In genomic region chr9:94361011-94361410, GRCm38 (mm10) we compare ENCODE assay signal across 15 mouse cellular contexts.
"Had no signal": no experiment of that assay in that cellular context is flagged by ENCODE, and none has a peak within 500 bp of the region (broad histone marks: within the 10 kb centered on the region; RNA-seq: fewer than 3 reads in every experiment).

No protein-coding gene starts in this region.

- H3K4me3 ChIP-seq: neural tube, embryonic 12.5 days; neural tube, embryonic 13.5 days; neural tube, embryonic 15.5 days; stomach, embryonic 15.5 days had no signal

- H3K27me3 ChIP-seq: neural tube, embryonic 12.5 days; neural tube, embryonic 13.5 days; neural tube, embryonic 15.5 days; stomach, embryonic 15.5 days had no signal

- DNase-seq: retina, postnatal 1 day; right cerebral cortex, adult 18-20 months; right cerebral cortex, postnatal 14 days; right cerebral cortex, postnatal 25 days; right cerebral cortex, postnatal 4 days; spleen, adult 18-20 months; thymus, postnatal 14 days; thymus, postnatal 25 days; thymus, postnatal 36 days; thymus, postnatal 4 days had no signal

- H3K4me1 ChIP-seq: neural tube, embryonic 12.5 days; neural tube, embryonic 13.5 days; stomach, embryonic 15.5 days had no signal

- H3K27ac ChIP-seq: neural tube, embryonic 12.5 days; neural tube, embryonic 13.5 days; neural tube, embryonic 15.5 days; stomach, embryonic 15.5 days; stomach, postnatal 0 days had no signal

- H3K36me3 ChIP-seq: neural tube, embryonic 12.5 days; neural tube, embryonic 13.5 days; neural tube, embryonic 15.5 days; stomach, embryonic 15.5 days had no signal

- H3K4me2 ChIP-seq: neural tube, embryonic 12.5 days; neural tube, embryonic 13.5 days; neural tube, embryonic 15.5 days; stomach, embryonic 15.5 days had no signal

- H3K9me3 ChIP-seq: neural tube, embryonic 12.5 days; neural tube, embryonic 13.5 days; neural tube, embryonic 15.5 days; stomach, embryonic 15.5 days had no signal

- H3K9ac ChIP-seq: neural tube, embryonic 12.5 days; neural tube, embryonic 13.5 days; neural tube, embryonic 15.5 days; stomach, embryonic 15.5 days had no signal
